Mouse (Mus musculus): Measurements from ENCODE around the gene Rab4a. TPM values are rescaled to one million over a fixed set of nuclear protein-coding genes. Genes with fewer than 3 reads are reported as not detected.

Rab4a gene
- polyA plus RNA-seq, 1 experiment from 2014 or later, result 76.3 TPM

DNA sequence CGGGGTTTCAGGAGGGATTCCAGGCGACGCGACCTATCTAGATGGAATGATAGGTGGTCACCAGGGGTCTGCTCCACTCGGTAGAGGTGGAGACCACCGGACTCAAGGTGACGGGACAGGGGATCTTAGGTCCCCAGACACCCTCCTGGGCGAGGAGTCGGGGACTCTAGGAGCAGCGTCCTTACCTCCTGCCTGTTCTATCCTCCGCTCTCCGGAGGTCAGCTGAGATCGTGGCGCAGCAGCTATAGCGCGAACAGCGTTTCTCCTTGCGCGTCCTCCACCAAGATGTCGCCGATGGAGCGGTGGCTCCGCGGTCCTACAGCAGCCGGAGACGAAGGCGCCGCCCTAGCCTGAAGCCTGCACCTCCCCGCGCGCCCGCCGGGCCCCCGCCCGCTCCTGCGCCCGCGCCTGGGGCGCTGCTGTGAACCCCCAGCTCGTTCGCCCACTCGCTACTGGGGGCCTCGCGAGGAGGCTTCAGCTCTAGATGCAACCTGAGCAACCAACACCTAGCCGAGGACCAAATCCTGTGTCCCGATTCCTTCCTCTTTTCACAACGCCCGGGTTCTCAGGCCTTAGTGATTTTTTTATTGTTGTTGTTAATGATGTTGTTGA lies 54.0 kb downstream of the Rab4a start, which contains the start of gene Ccsap:
Gene Ccsap, minus strand, starts transcription at position 562 of the 612 bp plus-strand sequence.
- ATAC-seq (replicated peaks), result peak; percentile 71; the same call in 1 of the 2 replicates
- H3K9me3 ChIP-seq, result no peaks in the 10 kb centered on the region
- H3K27ac ChIP-seq, result peak within 1 kb of the TSS; percentile 87
- H3K36me3 ChIP-seq (replicated peaks), result no peaks in the 10 kb centered on the region
- 1% methylated on average over 48 of the region's 48 CpGs for WGBS
- H3K27me3 ChIP-seq (replicated peaks), result 0 out of 2 replicates have a peak, but pooled peaks cover 4% of the 10 kb centered on the region
- peak within 1 kb of the TSS; percentile 96 for H3K4me3 ChIP-seq
- peak within 1 kb of the TSS; percentile 86 for H3K4me2 ChIP-seq
- H3K9ac ChIP-seq, result peak within 1 kb of the TSS; percentile 89
- H3K4me1 ChIP-seq, result peaks cover 19% of the 10 kb centered on the region

DNA sequence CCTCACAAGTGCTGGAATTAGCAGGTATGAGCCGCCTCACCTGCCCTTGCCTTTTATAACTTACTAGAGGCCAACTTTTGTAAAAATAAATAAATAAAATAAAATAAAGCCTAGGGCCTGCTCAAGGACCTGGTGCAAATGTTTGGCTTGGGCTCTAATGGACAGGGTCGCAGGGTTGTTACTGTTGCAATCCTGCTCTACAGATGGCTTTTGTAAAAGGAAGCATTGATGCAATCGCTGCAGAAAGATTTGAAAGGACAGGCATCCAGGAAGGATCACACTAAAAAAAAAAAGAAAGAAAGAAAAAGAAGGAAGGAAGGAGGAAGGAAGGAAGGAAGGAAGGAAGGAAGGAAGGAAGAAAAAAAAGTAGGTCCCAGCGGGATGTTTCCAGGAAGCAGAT lies 54.6 kb downstream of the Rab4a start:
- peak overlapping the region; percentile 86 for H3K4me2 ChIP-seq
- peak overlapping the region; percentile 96 for H3K4me3 ChIP-seq
- no peaks in the 10 kb centered on the region for H3K9me3 ChIP-seq
- H3K27me3 ChIP-seq (replicated peaks), result 0 out of 2 replicates have a peak, but pooled peaks cover 4% of the 10 kb centered on the region
- peaks cover 19% of the 10 kb centered on the region for H3K4me1 ChIP-seq
- ATAC-seq (replicated peaks), result no peak
- H3K9ac ChIP-seq, result no peak overlapping the region
- WGBS, result 77% methylated on average over 4 of the region's 4 CpGs
- peak overlapping the region; percentile 87; the same call in 1 of the 2 replicates for H3K27ac ChIP-seq
- H3K36me3 ChIP-seq (replicated peaks), result no peaks in the 10 kb centered on the region

DNA sequence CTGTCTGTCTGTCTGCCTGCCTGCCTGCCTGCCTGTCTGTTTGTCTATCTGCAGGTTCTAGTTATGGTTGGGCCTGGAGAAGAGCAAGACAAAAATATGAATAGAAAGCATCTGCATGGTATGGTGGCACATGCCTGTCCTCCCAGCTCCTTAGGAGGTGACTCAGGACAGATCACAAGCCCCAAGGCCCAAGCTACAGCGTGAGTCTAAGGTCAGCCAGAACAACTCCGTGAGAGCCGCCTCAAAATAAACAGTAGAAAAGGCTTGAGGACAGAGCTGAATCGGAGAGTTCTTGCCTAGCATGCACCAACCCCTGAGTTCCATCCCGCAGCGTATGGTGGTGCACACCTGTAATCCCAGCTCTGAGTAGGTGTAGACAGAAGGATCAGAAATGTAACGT lies 60.0 kb downstream of the Rab4a start:
- H3K9ac ChIP-seq, result no peak overlapping the region
- no peak overlapping the region for H3K4me3 ChIP-seq
- 80% methylated on average over 7 of the region's 7 CpGs for whole genome bisulfite sequencing
- no peak overlapping the region for H3K4me2 ChIP-seq
- H3K27ac ChIP-seq, result no peak overlapping the region
- ATAC-seq (replicated peaks), result no peak
- H3K36me3 ChIP-seq (replicated peaks), result no peaks in the 10 kb centered on the region
- H3K27me3 ChIP-seq (replicated peaks), result 0 out of 2 replicates have a peak, but pooled peaks cover 4% of the 10 kb centered on the region
- H3K4me1 ChIP-seq, result peaks cover 4% of the 10 kb centered on the region
- no peaks in the 10 kb centered on the region for H3K9me3 ChIP-seq

DNA sequence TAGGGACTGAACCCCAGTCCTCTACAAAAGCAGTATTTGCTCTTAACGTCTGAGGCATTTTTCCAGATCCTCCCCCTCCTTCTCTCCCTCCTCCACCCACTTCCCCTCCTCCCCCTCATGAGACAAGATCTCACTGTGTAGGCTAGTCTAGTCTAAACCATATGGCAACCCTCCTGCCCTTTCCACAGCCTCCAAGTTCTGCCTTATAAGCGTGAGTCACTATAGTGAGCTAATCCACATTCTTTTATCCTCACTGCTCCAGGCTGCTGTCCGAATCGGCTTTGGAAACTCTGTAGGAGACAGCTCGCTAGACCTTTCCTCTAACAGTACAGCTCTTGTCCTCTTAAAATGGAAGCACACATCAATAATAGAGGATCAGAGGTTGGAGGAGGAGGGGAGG lies 61.2 kb downstream of the Rab4a start:
- no peak overlapping the region for H3K4me2 ChIP-seq
- WGBS, result 23% methylated on average over 5 of the region's 5 CpGs

DNA sequence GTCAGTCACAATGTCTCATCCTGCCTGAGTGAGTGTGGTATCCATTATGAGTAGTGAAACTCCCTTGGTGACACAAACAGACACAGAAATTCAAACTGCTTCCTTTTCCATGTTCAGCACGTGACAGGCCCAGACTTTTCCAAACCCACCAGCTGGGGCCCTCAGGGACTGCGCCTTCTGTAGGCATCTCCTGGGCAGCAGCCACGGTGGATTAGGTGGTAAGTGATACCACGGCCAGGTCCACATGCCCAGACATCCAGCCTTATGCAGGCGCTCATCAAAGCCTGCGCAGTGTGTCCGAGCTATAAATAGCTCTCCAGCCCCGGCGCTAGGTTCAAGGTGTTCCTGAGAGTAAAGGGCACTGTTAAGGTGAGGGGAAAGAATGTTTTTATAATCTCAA lies 66.3 kb downstream of the Rab4a start:
- Histone ChIP-seq H3K36me3 (replicated peaks) (no peaks in the 10 kb centered on the region), H3K9ac (no peak overlapping the region), H3K4me1 (no peaks in the 10 kb centered on the region), H3K9me3 (no peaks in the 10 kb centered on the region), H3K4me2 (no peak overlapping the region), H3K27me3 (replicated peaks) (no peaks in the 10 kb centered on the region), H3K27ac (no peak overlapping the region), H3K4me3 (no peak overlapping the region)
- ATAC-seq (replicated peaks), result no peak
- WGBS, result 80% methylated on average over 9 of the region's 9 CpGs

More for the DNA sequence above, 61.2 kb downstream of the Rab4a start:
- ATAC-seq (replicated peaks), result no peak
- no peaks in the 10 kb centered on the region for H3K36me3 ChIP-seq (replicated peaks)
- H3K9me3 ChIP-seq, result no peaks in the 10 kb centered on the region
- no peak overlapping the region for H3K27ac ChIP-seq
- H3K9ac ChIP-seq, result no peak overlapping the region
- no peak overlapping the region for H3K4me3 ChIP-seq
- H3K4me1 ChIP-seq, result peaks cover 4% of the 10 kb centered on the region
- 0 out of 2 replicates have a peak, but pooled peaks cover 4% of the 10 kb centered on the region for H3K27me3 ChIP-seq (replicated peaks)

DNA sequence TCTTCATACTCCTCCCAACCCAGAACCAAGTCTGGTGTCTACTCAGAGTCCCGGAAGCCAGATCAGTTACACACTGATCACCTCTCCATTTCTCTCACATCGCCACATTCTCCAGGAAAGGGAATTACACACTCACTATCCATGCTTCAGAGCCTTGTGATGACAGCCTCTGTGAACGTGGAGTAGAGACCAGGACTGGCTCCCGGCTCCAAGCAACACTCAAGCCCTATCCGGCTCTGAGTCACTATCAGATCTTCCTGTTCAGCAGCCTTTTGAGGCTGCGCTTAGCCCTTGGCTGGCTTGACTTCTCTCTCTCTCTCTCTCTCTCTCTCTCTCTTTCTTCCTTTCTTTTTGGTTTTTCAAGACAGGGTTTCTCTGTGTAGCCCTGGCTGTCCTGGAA lies 67.6 kb downstream of the Rab4a start:
- H3K9ac ChIP-seq, result no peak overlapping the region
- H3K4me3 ChIP-seq, result no peak overlapping the region
- H3K9me3 ChIP-seq, result no peaks in the 10 kb centered on the region
- H3K27me3 ChIP-seq (replicated peaks), result no peaks in the 10 kb centered on the region
- ATAC-seq (replicated peaks), result no peak
- no peaks in the 10 kb centered on the region for H3K36me3 ChIP-seq (replicated peaks)
- no peak overlapping the region for H3K27ac ChIP-seq
- 85% methylated on average over 6 of the region's 6 CpGs for WGBS
- H3K4me2 ChIP-seq, result no peak overlapping the region
- H3K4me1 ChIP-seq, result no peaks in the 10 kb centered on the region

DNA sequence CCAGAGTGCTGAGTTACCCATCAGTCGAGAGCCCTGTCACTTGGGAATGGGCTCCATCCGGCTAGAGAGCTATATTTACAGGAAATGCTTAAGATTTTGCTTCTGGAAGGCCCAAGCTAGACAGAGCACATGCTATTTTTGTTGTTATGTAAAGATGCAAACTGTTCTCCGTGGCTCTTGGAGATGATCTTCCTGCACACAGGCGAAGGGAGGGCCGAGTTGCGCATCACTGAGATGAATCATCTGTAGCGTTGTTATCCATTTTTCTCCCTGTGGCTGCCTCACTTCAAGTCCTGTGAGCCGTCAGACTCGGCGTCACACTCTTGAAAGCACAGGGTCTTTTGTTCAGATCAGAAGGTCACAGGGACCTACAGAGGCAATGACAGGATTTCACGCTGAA lies 68.5 kb downstream of the Rab4a start:
- no peaks in the 10 kb centered on the region for H3K36me3 ChIP-seq (replicated peaks)
- no peaks in the 10 kb centered on the region for H3K27me3 ChIP-seq (replicated peaks)
- no peak overlapping the region for H3K27ac ChIP-seq
- no peak overlapping the region for H3K9ac ChIP-seq
- no peak overlapping the region for H3K4me3 ChIP-seq
- no peaks in the 10 kb centered on the region for H3K4me1 ChIP-seq
- no peak for ATAC-seq (replicated peaks)
- no peak overlapping the region for H3K4me2 ChIP-seq
- 76% methylated on average over 11 of the region's 11 CpGs for WGBS
- no peaks in the 10 kb centered on the region for H3K9me3 ChIP-seq

DNA sequence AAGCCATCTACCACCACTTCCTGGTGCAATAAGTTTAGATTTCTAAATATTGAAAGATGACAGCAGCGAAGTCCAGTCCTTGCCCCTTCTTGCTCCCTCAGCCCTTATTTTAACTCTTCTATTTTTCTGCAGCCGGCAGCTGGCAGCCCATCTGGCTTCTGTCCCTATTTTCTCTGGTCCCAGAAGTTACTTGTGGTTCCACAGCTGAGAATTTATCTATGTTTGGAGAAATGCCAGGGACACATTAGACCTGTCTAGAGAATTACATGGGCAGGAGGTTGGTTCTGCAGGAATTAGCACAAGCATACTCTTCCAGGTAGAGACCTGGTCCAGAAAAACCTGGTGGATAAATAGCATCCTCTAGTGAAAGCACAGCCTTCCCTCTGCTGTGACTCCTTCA lies 72.1 kb downstream of the Rab4a start:
- ATAC-seq (replicated peaks), result no peak
- 78% methylated on average over 2 of the region's 2 CpGs for WGBS

DNA sequence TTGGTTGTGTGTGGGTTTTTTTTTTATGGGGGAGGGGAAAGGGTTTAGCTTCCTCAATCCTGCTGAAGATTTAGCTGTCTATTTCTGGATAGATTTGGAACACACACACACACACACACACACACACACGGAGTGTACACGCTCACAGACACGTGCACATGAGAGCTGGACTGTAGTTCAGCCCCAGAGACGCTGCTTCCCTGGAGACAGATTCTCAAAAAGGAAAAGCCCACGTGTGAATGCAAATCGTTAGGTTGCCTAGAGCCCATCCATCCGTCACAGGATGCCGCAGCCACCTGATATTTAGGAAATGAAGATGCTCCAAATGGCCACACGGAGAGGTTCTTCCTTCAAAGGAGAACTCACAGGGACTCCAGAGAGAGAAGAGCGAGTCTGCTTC lies 74.5 kb downstream of the Rab4a start:
- Histone ChIP-seq H3K9ac (no peak overlapping the region), H3K9me3 (no peaks in the 10 kb centered on the region), H3K4me3 (no peak overlapping the region), H3K4me1 (peaks cover 16% of the 10 kb centered on the region), H3K27me3 (replicated peaks) (0 out of 2 replicates have a peak, but pooled peaks cover 2% of the 10 kb centered on the region), H3K4me2 (no peak overlapping the region), H3K27ac (no peak overlapping the region), H3K36me3 (replicated peaks) (no peaks in the 10 kb centered on the region)
- 65% methylated on average over 10 of the region's 10 CpGs for WGBS
- ATAC-seq (replicated peaks), result no peak

More for the DNA sequence above, 72.1 kb downstream of the Rab4a start:
- Histone ChIP-seq H3K27ac (no peak overlapping the region), H3K36me3 (replicated peaks) (no peaks in the 10 kb centered on the region), H3K9ac (no peak overlapping the region), H3K4me1 (no peaks in the 10 kb centered on the region), H3K9me3 (no peaks in the 10 kb centered on the region), H3K27me3 (replicated peaks) (0 out of 2 replicates have a peak, but pooled peaks cover 2% of the 10 kb centered on the region), H3K4me3 (no peak overlapping the region), H3K4me2 (no peak overlapping the region)

DNA sequence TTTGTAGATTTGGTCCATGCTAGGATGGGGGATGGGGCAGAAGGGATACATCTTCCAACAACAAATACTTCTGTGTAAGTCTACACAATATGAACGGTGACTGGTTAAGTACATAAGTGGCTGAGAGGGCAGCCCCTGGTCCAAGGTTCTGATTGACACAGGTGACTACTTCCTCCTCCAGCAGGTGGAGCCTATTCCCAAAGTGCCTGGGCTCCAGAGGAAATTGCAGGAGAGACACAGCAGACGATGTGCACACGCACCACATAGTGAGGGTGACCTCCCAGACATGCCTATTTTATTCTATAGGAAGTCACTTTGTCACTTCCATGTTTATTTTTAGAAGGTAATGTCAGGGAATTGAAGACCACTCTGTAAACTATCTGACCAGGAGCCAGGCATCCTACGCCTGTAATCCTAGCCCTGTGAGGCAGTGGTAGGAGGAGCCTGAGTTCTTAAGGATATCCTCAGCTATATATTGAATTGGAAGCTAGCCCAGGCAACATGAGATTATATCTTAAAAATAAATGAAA lies 75.1 kb downstream of the Rab4a start:
- ATAC-seq (replicated peaks), result no peak
- Histone ChIP-seq H3K36me3 (replicated peaks) (no peaks in the 10 kb centered on the region), H3K9me3 (no peaks in the 10 kb centered on the region), H3K4me3 (no peak overlapping the region), H3K27ac (no peak overlapping the region), H3K9ac (no peak overlapping the region), H3K27me3 (replicated peaks) (0 out of 2 replicates have a peak, but pooled peaks cover 2% of the 10 kb centered on the region), H3K4me2 (no peak overlapping the region), H3K4me1 (peaks cover 17% of the 10 kb centered on the region)
- 59% methylated on average over 4 of the region's 4 CpGs for WGBS

DNA sequence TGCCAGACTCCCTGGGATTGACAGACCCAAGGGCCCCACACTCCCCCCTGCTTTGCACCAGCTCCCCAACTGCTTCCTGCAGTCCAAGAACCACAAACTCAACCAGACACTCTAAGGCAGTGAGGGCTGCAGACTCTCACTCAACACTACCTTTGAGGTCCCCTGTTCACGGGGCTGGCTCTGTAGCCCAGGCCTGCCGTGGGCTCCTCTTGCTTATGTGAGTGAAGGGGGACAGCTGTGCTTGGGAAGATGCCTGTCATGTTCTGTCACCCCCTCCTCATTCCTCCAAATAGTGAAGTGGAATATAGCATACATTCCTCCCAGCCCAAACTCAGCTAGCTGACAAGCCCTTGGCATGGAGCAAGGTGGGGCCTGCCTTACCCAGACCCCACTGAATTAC lies 76.6 kb downstream of the Rab4a start:
- Histone ChIP-seq H3K27ac (no peak overlapping the region), H3K4me3 (no peak overlapping the region), H3K4me1 (peaks cover 17% of the 10 kb centered on the region), H3K4me2 (no peak overlapping the region), H3K27me3 (replicated peaks) (0 out of 2 replicates have a peak, but pooled peaks cover 2% of the 10 kb centered on the region), H3K9ac (no peak overlapping the region), H3K36me3 (replicated peaks) (no peaks in the 10 kb centered on the region), H3K9me3 (no peaks in the 10 kb centered on the region)
- ATAC-seq (replicated peaks), result no peak
- WGBS, result 80% methylated on average over 2 of the region's 2 CpGs

DNA sequence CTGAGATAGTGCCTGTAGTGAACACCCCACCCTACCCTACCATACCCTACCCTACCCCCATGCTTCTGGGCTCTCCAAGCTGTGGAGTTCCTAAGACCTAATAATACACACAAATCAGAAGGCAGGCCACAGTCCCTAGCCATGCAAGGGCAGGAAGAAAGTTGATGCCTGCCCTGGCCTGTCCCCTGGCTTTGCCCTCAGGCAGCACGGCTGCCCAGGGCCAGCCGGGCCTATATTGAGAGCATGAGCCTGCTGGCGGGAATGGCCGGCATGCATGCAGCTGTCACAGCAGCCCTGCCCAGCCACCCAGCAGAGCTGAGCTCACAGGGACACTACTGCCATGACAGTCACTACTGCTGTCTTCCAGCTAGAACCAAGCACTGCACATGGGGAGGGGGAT lies 77.3 kb downstream of the Rab4a start:
- H3K4me1 ChIP-seq, result peaks cover 17% of the 10 kb centered on the region
- no peaks in the 10 kb centered on the region for H3K36me3 ChIP-seq (replicated peaks)
- no peak overlapping the region for H3K27ac ChIP-seq

More for the DNA sequence above, 77.3 kb downstream of the Rab4a start:
- 0 out of 2 replicates have a peak, but pooled peaks cover 2% of the 10 kb centered on the region for H3K27me3 ChIP-seq (replicated peaks)
- no peak for ATAC-seq (replicated peaks)
- no peaks in the 10 kb centered on the region for H3K9me3 ChIP-seq
- no peak overlapping the region for H3K9ac ChIP-seq
- H3K4me2 ChIP-seq, result no peak overlapping the region
- no peak overlapping the region for H3K4me3 ChIP-seq
- WGBS, result 76% methylated on average over 4 of the region's 4 CpGs
